Mouse (Mus musculus) lung, postnatal 0 days (tissue): Measurements from ENCODE around the gene Phospho1. TPM values are rescaled to one million over a fixed set of nuclear protein-coding genes. Genes with fewer than 3 reads are reported as not detected.

Source experiments
- ATAC-seq: fragments of 200-750 bp; cut with Nextera tagmentation; 2 replicates; pipeline ENCODE4 v1.8.0; 2017; ENCODE audit warnings: moderate library complexity
- DNase-seq: peaks from one replicate; pipeline ENCODE4 v3.0.0-alpha.2; 2016; ENCODE audit warnings: low spot score
- H3K27ac ChIP-seq: fragments of 300-500 bp; sonication (generic); 2 replicates; pipeline ENCODE4 v1.5.1; 2014; ENCODE audit warnings: antibody characterized with exemption, mild to moderate bottlenecking, low read length, mixed read lengths
- H3K27me3 ChIP-seq: fragments of 300-500 bp; sonication (generic); replicated peaks from 2 replicates; pipeline ENCODE4 v1.6.1; 2014; ENCODE audit warnings: low read length, mixed read lengths; ENCODE audit not compliant: insufficient read depth
- H3K36me3 ChIP-seq: fragments of 300-500 bp; sonication (generic); 2 replicates; pipeline ENCODE4 v1.6.1; 2014; ENCODE audit warnings: low read length, mixed read lengths; ENCODE audit not compliant: insufficient read depth
- H3K4me1 ChIP-seq: fragments of 300-500 bp; sonication (generic); 2 replicates; pipeline ENCODE4 v1.6.1; 2014; ENCODE audit warnings: antibody characterized with exemption, low read depth, low read length, mixed read lengths; ENCODE audit not compliant: insufficient read depth
- H3K4me2 ChIP-seq: fragments of 300-500 bp; sonication (generic); replicated peaks from 2 replicates; pipeline ENCODE4 v1.6.1; 2014; ENCODE audit warnings: low read depth, mild to moderate bottlenecking, low read length, moderate library complexity, mixed read lengths
- H3K4me3 ChIP-seq: fragments of 300-500 bp; sonication (generic); 2 replicates; pipeline ENCODE4 v1.5.1; 2014; ENCODE audit warnings: low read depth, low read length
- H3K9ac ChIP-seq: fragments of 300-500 bp; sonication (generic); replicated peaks from 2 replicates; pipeline ENCODE4 v1.6.1; 2014; ENCODE audit warnings: low read depth, mild to moderate bottlenecking
- H3K9me3 ChIP-seq: fragments of 300-500 bp; sonication (generic); 2 replicates; pipeline ENCODE4 v1.6.1; 2016; ENCODE audit warnings: low read length, mixed read lengths
- CTCF ChIP-seq: IDR thresholded peaks from 2 replicates; pipeline ENCODE4 v1.5.1; 2016; ENCODE audit warnings: antibody characterized with exemption, mild to moderate bottlenecking
- EP300 ChIP-seq: IDR thresholded peaks from 2 replicates; pipeline ENCODE4 v1.6.1; 2016; ENCODE audit warnings: antibody characterized with exemption, mild to moderate bottlenecking, control low read depth
- WGBS: fragments of 180-500 bp; shearing (Covaris S2); extraction: QIAGEN DNeasy Blood & Tissue Kit; methylation state at CpG from one replicate; pipeline ENCODE4 v1.1.7; 2014; 5-methylcytosine and 5-hydroxymethylcytosine counted together
- polyA plus RNA-seq: library from polyadenylated mRNA; unstranded; fragments of >200 nt; fragmentation: Nextera tagmentation; extraction: Ambion mirVana; gene quantifications from 2 replicates; pipeline ENCODE4 v1.2.1, GENCODE M21; 2015

The Phospho1 gene
- polyA plus RNA-seq, 1 experiment from 2014 or later: 1.6 TPM

- H3K36me3 ChIP-seq: no peaks in the 10 kb centered on the region
- no peak overlapping the region for H3K27ac ChIP-seq
Observed at GRCm38 (mm10) chr11:95808448-95809011, 15.8 kb upstream of the Phospho1 start.

GRCm38 (mm10) chr11:95809603-95810002 lies 14.7 kb upstream of the Phospho1 start:
- Histone ChIP-seq H3K9ac (no peak overlapping the region), H3K27ac (no peak overlapping the region), H3K4me1 (no peaks in the 10 kb centered on the region), H3K27me3 (no peaks in the 10 kb centered on the region), H3K9me3 (no peaks in the 10 kb centered on the region), H3K4me3 (no peak overlapping the region), H3K36me3 (no peaks in the 10 kb centered on the region), H3K4me2 (no peak overlapping the region)
- no peak for ATAC-seq
- no peak for DNase-seq
- 47% methylated on average over 5 of the region's 5 CpGs for WGBS
- TF ChIP-seq CTCF (no peak), EP300 (no peak)

More at GRCm38 (mm10) chr11:95808448-95809011, 15.8 kb upstream of the Phospho1 start:
- ATAC-seq (no peak), DNase-seq (no peak)
- Histone ChIP-seq H3K4me3 (no peak overlapping the region), H3K4me1 (no peaks in the 10 kb centered on the region), H3K4me2 (no peak overlapping the region), H3K9me3 (no peaks in the 10 kb centered on the region), H3K27me3 (no peaks in the 10 kb centered on the region), H3K9ac (no peak overlapping the region)
- WGBS: 56% methylated on average over 5 of the region's 5 CpGs
- TF ChIP-seq CTCF (no peak), EP300 (no peak)

- no peak for TF ChIP-seq CTCF
- no peak for TF ChIP-seq EP300
- no peak overlapping the region for H3K27ac ChIP-seq
- ATAC-seq (no peak), DNase-seq (no peak)
- no peak overlapping the region for H3K4me2 ChIP-seq
- no peak overlapping the region for H3K4me3 ChIP-seq
- no peak overlapping the region for H3K9ac ChIP-seq
- H3K36me3 ChIP-seq: no peaks in the 10 kb centered on the region
- no peaks in the 10 kb centered on the region for H3K9me3 ChIP-seq
- WGBS: 63% methylated on average over 6 of the region's 7 CpGs
- H3K4me1 ChIP-seq: no peaks in the 10 kb centered on the region
- H3K27me3 ChIP-seq: no peaks in the 10 kb centered on the region
Observed at GRCm38 (mm10) chr11:95810828-95811227, 13.5 kb upstream of the Phospho1 start.

- no peak for DNase-seq
- no peak overlapping the region for H3K9ac ChIP-seq
- no peak for ATAC-seq
- H3K4me3 ChIP-seq: no peak overlapping the region
- no peaks in the 10 kb centered on the region for H3K27me3 ChIP-seq
- no peaks in the 10 kb centered on the region for H3K36me3 ChIP-seq
- WGBS: 83% methylated on average over 6 of the region's 6 CpGs
- H3K9me3 ChIP-seq: no peaks in the 10 kb centered on the region
- H3K4me2 ChIP-seq: no peak overlapping the region
- no peak overlapping the region for H3K27ac ChIP-seq
- no peaks in the 10 kb centered on the region for H3K4me1 ChIP-seq
- no peak for TF ChIP-seq EP300
Observed at GRCm38 (mm10) chr11:95811741-95812140, 12.6 kb upstream of the Phospho1 start.

- Histone ChIP-seq H3K4me1 (no peaks in the 10 kb centered on the region), H3K4me3 (no peak overlapping the region), H3K4me2 (no peak overlapping the region), H3K9me3 (no peaks in the 10 kb centered on the region), H3K27me3 (no peaks in the 10 kb centered on the region), H3K27ac (no peak overlapping the region), H3K36me3 (no peaks in the 10 kb centered on the region), H3K9ac (no peak overlapping the region)
- 79% methylated on average over 4 of the region's 4 CpGs for WGBS
- ATAC-seq (no peak), DNase-seq (no peak)
- TF ChIP-seq EP300: no peak
- no peak for TF ChIP-seq CTCF
Observed at GRCm38 (mm10) chr11:95812224-95812623, 12.1 kb upstream of the Phospho1 start.

GRCm38 (mm10) chr11:95814101-95814500 lies 10.2 kb upstream of the Phospho1 start:
- Histone ChIP-seq H3K36me3 (no peaks in the 10 kb centered on the region), H3K27me3 (no peaks in the 10 kb centered on the region), H3K4me1 (no peaks in the 10 kb centered on the region), H3K9me3 (no peaks in the 10 kb centered on the region), H3K4me3 (no peak overlapping the region), H3K4me2 (no peak overlapping the region), H3K9ac (no peak overlapping the region), H3K27ac (no peak overlapping the region)
- TF ChIP-seq CTCF (no peak), EP300 (no peak)
- 95% methylated on average over 2 of the region's 2 CpGs for WGBS
- DNase-seq: no peak
- ATAC-seq: no peak

GRCm38 (mm10) chr11:95814857-95815256 lies 9.4 kb upstream of the Phospho1 start:
- WGBS: 65% methylated on average over 5 of the region's 5 CpGs
- Histone ChIP-seq H3K36me3 (no peaks in the 10 kb centered on the region), H3K27ac (no peak overlapping the region), H3K4me1 (no peaks in the 10 kb centered on the region), H3K9ac (no peak overlapping the region), H3K4me3 (no peak overlapping the region), H3K9me3 (no peaks in the 10 kb centered on the region), H3K4me2 (no peak overlapping the region), H3K27me3 (no peaks in the 10 kb centered on the region)
- TF ChIP-seq CTCF: no peak
- no peak for ATAC-seq
- DNase-seq: no peak
